Mouse (Mus musculus): Measurements from ENCODE around the gene Scgb2b26. TPM values are rescaled to one million over a fixed set of nuclear protein-coding genes. Genes with fewer than 3 reads are reported as not detected.
"Not testable (repeated sequence)": the region's sequence is repeated elsewhere in the genome, so short reads cannot be mapped to it uniquely, and the experiment has no call there.

Gene Scgb2b26
- polyA plus RNA-seq (2015; fragmentation: Nextera tagmentation; extraction: Ambion mirVana) = not detected in 2 replicates

DNA sequence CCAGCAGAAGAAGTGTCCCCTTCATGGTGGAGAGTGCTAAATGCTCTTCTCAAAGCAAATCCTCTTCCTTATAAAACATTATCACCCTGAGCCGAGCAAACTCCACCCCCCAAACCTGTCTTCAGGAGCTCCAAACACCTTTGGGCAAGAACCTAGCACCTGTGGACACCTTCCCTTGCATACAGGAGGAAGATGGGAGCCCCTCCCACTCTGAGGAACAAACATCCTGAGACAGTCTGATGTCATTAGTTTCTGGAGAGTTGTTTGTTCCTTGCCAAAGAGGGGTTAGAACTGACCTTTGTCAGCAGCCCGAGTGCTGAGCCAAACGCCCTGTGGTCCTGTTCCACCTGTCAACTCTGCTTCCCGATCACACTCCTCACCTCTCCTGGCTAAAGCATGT is at the start of gene Scgb2b26:
Gene Scgb2b26 (minus strand): TSS at position 101 of the 400 bp plus-strand sequence.
- no peaks in the 10 kb centered on the region for H3K36me3 ChIP-seq (ENCODE audit: control insufficient read depth, insufficient read depth)
- no peaks in the 10 kb centered on the region for H3K4me1 ChIP-seq (ENCODE audit: control insufficient read depth, insufficient read depth, low read length)
- WGBS = 73% methylated on average over 4 of the region's 4 CpGs
- no peaks in the 10 kb centered on the region for H3K27me3 ChIP-seq (ENCODE audit: control insufficient read depth, insufficient read depth, low read length)
- no peak within 1 kb of the TSS for H3K4me2 ChIP-seq (ENCODE audit: low read depth, low read length)
- H3K9me3 ChIP-seq (replicated peaks; ENCODE audit: control insufficient read depth, low read length) = peaks cover 29% of the 10 kb centered on the region
- ATAC-seq (replicated peaks; ENCODE audit: extremely low read depth, insufficient read depth, low FRiP score) = no peak
- no peak within 1 kb of the TSS for H3K9ac ChIP-seq (ENCODE audit: low read length)
- no peak within 1 kb of the TSS for H3K27ac ChIP-seq (ENCODE audit: low read length)
- no peak within 1 kb of the TSS for H3K4me3 ChIP-seq (ENCODE audit: low read length)

DNA sequence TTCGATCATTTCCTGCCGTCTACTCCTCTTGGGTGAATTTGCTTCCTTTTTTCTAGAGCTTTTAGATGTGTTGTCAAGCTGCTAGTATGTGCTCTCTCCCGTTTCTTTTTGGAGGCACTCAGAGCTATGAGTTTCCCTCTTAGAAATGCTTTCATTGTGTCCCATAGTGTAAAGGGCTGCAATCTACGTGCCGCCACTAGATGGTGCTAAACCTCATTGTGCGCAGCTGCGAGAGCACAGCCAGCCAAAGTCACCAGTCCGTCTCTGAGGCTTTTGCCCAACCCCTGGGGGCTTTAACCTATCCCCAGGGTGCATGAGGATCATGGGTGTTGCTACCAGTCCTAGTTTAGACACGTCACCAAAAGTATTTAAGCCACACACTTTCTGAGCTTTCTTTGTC is 37.4 kb upstream of the Scgb2b26 start:
- H3K9me3 ChIP-seq (replicated peaks; ENCODE audit: control insufficient read depth, low read length); H3K27me3 ChIP-seq (ENCODE audit: control insufficient read depth, insufficient read depth, low read length); H3K9ac ChIP-seq (ENCODE audit: low read length); ATAC-seq (replicated peaks; ENCODE audit: extremely low read depth, insufficient read depth, low FRiP score); H3K4me2 ChIP-seq (ENCODE audit: low read depth, low read length); H3K4me1 ChIP-seq (ENCODE audit: control insufficient read depth, insufficient read depth, low read length); H3K27ac ChIP-seq (ENCODE audit: low read length); H3K4me3 ChIP-seq (ENCODE audit: low read length); H3K36me3 ChIP-seq (ENCODE audit: control insufficient read depth, insufficient read depth): not testable (repeated sequence)
- 15% methylated on average over 8 of the region's 9 CpGs for WGBS

GRCm38 (mm10) chr7:33902982-33903381 is 41.9 kb downstream of the Scgb2b26 start:
- Histone ChIP-seq H3K9me3 (replicated peaks; ENCODE audit: control insufficient read depth, low read length) (peaks cover 15% of the 10 kb centered on the region), H3K27ac (ENCODE audit: low read length) (no peak overlapping the region), H3K36me3 (ENCODE audit: control insufficient read depth, insufficient read depth) (no peaks in the 10 kb centered on the region), H3K9ac (ENCODE audit: low read length) (no peak overlapping the region), H3K4me1 (ENCODE audit: control insufficient read depth, insufficient read depth, low read length) (no peaks in the 10 kb centered on the region), H3K4me3 (ENCODE audit: low read length) (no peak overlapping the region), H3K4me2 (ENCODE audit: low read depth, low read length) (no peak overlapping the region), H3K27me3 (ENCODE audit: control insufficient read depth, insufficient read depth, low read length) (no peaks in the 10 kb centered on the region)
- no peak for ATAC-seq (replicated peaks; ENCODE audit: extremely low read depth, insufficient read depth, low FRiP score)

DNA sequence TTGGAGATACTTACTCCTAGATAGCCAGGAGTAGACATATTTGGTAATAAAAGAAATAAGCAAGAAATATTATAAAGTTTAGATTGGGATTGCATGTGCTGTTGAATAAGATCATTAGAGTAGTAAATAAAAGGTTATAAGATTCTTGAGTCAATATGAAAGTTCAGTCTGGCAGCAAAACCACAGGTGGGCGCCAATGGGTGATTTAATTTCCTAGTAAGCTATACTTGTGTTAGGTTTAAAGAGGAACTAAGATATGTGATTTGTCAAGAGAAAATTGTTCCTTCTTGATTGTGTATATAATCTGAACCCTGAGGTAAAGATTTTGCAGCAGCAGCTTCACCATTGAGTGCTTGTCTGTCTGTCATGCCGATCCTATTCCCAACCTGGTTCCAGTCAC is 44.0 kb downstream of the Scgb2b26 start:
- Histone ChIP-seq H3K4me3 (ENCODE audit: low read length) (no peak overlapping the region), H3K9me3 (replicated peaks; ENCODE audit: control insufficient read depth, low read length) (peaks cover 15% of the 10 kb centered on the region), H3K9ac (ENCODE audit: low read length) (no peak overlapping the region), H3K27me3 (ENCODE audit: control insufficient read depth, insufficient read depth, low read length) (no peaks in the 10 kb centered on the region), H3K36me3 (ENCODE audit: control insufficient read depth, insufficient read depth) (no peaks in the 10 kb centered on the region), H3K4me1 (ENCODE audit: control insufficient read depth, insufficient read depth, low read length) (no peaks in the 10 kb centered on the region), H3K27ac (ENCODE audit: low read length) (no peak overlapping the region), H3K4me2 (ENCODE audit: low read depth, low read length) (no peak overlapping the region)
- WGBS = 75% methylated on average over 2 of the region's 2 CpGs
- no peak for ATAC-seq (replicated peaks; ENCODE audit: extremely low read depth, insufficient read depth, low FRiP score)

DNA sequence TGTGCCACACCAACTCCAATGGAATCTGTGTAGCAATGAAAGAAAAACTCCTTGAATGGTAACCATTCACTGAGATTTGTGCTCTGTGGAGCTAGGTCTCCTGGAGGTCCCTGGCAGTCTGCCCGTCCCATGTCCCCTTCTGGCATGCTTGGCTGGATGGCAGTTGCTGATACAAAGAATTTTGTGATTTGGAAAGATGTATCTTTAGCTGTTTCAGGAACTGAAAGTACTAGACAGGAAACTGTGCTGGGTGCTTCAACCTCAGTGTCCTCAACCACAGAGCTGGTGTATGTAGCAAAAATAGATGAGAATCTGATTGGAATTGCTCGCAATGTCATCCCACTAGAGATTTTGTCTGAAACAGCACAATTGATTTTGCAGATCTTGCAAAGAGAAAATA is 44.8 kb downstream of the Scgb2b26 start:
- no peak for ATAC-seq (replicated peaks; ENCODE audit: extremely low read depth, insufficient read depth, low FRiP score)
- no peaks in the 10 kb centered on the region for H3K36me3 ChIP-seq (ENCODE audit: control insufficient read depth, insufficient read depth)
- H3K4me1 ChIP-seq (ENCODE audit: control insufficient read depth, insufficient read depth, low read length) = no peaks in the 10 kb centered on the region
- no peaks in the 10 kb centered on the region for H3K27me3 ChIP-seq (ENCODE audit: control insufficient read depth, insufficient read depth, low read length)
- no peak overlapping the region for H3K9ac ChIP-seq (ENCODE audit: low read length)
- H3K4me2 ChIP-seq (ENCODE audit: low read depth, low read length) = no peak overlapping the region
- 48% methylated on average over 2 of the region's 2 CpGs for WGBS
- H3K4me3 ChIP-seq (ENCODE audit: low read length) = no peak overlapping the region
- H3K9me3 ChIP-seq (replicated peaks; ENCODE audit: control insufficient read depth, low read length) = peaks cover 17% of the 10 kb centered on the region
- no peak overlapping the region for H3K27ac ChIP-seq (ENCODE audit: low read length)

Other genes with a start within 250 kb of the Scgb2b26 start
- gene Scgb2b24, start 205.7 kb downstream of the Scgb2b26 start, polyA plus RNA-seq (2015; fragmentation: Nextera tagmentation; extraction: Ambion mirVana) = not detected in 2 replicates
- gene Scgb1b24, start 201.2 kb downstream of the Scgb2b26 start, polyA plus RNA-seq (2015; fragmentation: Nextera tagmentation; extraction: Ambion mirVana) = not detected in 2 replicates
- gene Scgb2b27, start 68.9 kb upstream of the Scgb2b26 start, polyA plus RNA-seq (2015; fragmentation: Nextera tagmentation; extraction: Ambion mirVana) = not detected in 2 replicates
- not detected in 2 replicates for gene Scgb1b27, start 76.4 kb upstream of the Scgb2b26 start, polyA plus RNA-seq (2015; fragmentation: Nextera tagmentation; extraction: Ambion mirVana)
- not detected in 2 replicates for gene Scgb1b30, start 150.4 kb upstream of the Scgb2b26 start, polyA plus RNA-seq (2015; fragmentation: Nextera tagmentation; extraction: Ambion mirVana)
- 3.6 and 3.9 TPM in 2 replicates for gene Wtip, start 188.2 kb upstream of the Scgb2b26 start, polyA plus RNA-seq (2015; fragmentation: Nextera tagmentation; extraction: Ambion mirVana)
- 103 and 115 TPM in 2 replicates for gene Uba2, start 224.6 kb upstream of the Scgb2b26 start, polyA plus RNA-seq (2015; fragmentation: Nextera tagmentation; extraction: Ambion mirVana)